Mouse (Mus musculus): ENCODE results near the gene Ino80. TPM values are rescaled to one million over a fixed set of nuclear protein-coding genes. Genes with fewer than 3 reads are reported as not detected.

The Ino80 gene
- polyA plus RNA-seq, 1 experiment from 2014 or later: 4.0 TPM

- Histone ChIP-seq H3K9ac (no peak overlapping the region), H3K9me3 (no peaks in the 10 kb centered on the region), H3K27me3 (replicated peaks) (0 out of 2 replicates have a peak, but pooled peaks cover under 1% of the 10 kb centered on the region), H3K4me2 (no peak overlapping the region), H3K27ac (no peak overlapping the region), H3K4me3 (replicated peaks) (no peak overlapping the region), H3K36me3 (no peaks in the 10 kb centered on the region), H3K4me1 (no peaks in the 10 kb centered on the region)
- no peak for ATAC-seq (ENCODE audit: insufficient read depth, low FRiP score, low read depth)
- WGBS: 30% methylated on average over 6 of the region's 6 CpGs
Measured at GRCm38 (mm10) chr2:119344537-119345138, 132.8 kb downstream of the Ino80 start.

- Histone ChIP-seq H3K4me2 (peak overlapping the region; percentile 90), H3K4me1 (peaks cover 9% of the 10 kb centered on the region), H3K36me3 (no peaks in the 10 kb centered on the region), H3K27ac (peak overlapping the region; percentile 59), H3K9me3 (no peaks in the 10 kb centered on the region), H3K27me3 (replicated peaks) (no peaks in the 10 kb centered on the region), H3K4me3 (replicated peaks) (peak overlapping the region; percentile 51), H3K9ac (peak overlapping the region; percentile 46; the same call in 1 of the 2 replicates)
- peak; percentile 85 for ATAC-seq (ENCODE audit: insufficient read depth, low FRiP score, low read depth)
- WGBS: 7% methylated on average over 60 of the region's 60 CpGs
Measured at GRCm38 (mm10) chr2:119337425-119338265, 139.8 kb downstream of the Ino80 start.

GRCm38 (mm10) chr2:119336470-119336869 lies 141.0 kb downstream of the Ino80 start:
- Histone ChIP-seq H3K9ac (no peak overlapping the region), H3K9me3 (no peaks in the 10 kb centered on the region), H3K27me3 (replicated peaks) (no peaks in the 10 kb centered on the region), H3K4me2 (no peak overlapping the region), H3K4me3 (replicated peaks) (no peak overlapping the region), H3K27ac (peak overlapping the region; percentile 10; the same call in 1 of the 2 replicates), H3K36me3 (no peaks in the 10 kb centered on the region), H3K4me1 (peaks cover 9% of the 10 kb centered on the region)
- 66% methylated on average over 10 of the region's 10 CpGs for whole genome bisulfite sequencing
- no peak for ATAC-seq (ENCODE audit: insufficient read depth, low FRiP score, low read depth)

- 78% methylated on average over 2 of the region's 2 CpGs for WGBS
- Histone ChIP-seq H3K4me1 (peaks cover 9% of the 10 kb centered on the region), H3K36me3 (no peaks in the 10 kb centered on the region), H3K4me3 (replicated peaks) (no peak overlapping the region), H3K27me3 (replicated peaks) (no peaks in the 10 kb centered on the region), H3K4me2 (no peak overlapping the region), H3K9me3 (no peaks in the 10 kb centered on the region), H3K27ac (peak overlapping the region; percentile 10; the same call in 1 of the 2 replicates), H3K9ac (no peak overlapping the region)
- ATAC-seq (ENCODE audit: insufficient read depth, low FRiP score, low read depth): no peak
Measured at GRCm38 (mm10) chr2:119336002-119336401, 141.5 kb downstream of the Ino80 start.

- ATAC-seq (ENCODE audit: insufficient read depth, low FRiP score, low read depth): no peak
- Histone ChIP-seq H3K4me1 (peaks cover 9% of the 10 kb centered on the region), H3K36me3 (no peaks in the 10 kb centered on the region), H3K27me3 (replicated peaks) (0 out of 2 replicates have a peak, but pooled peaks cover 3% of the 10 kb centered on the region), H3K9ac (no peak overlapping the region), H3K27ac (no peak overlapping the region), H3K4me3 (replicated peaks) (no peak overlapping the region), H3K4me2 (no peak overlapping the region), H3K9me3 (no peaks in the 10 kb centered on the region)
- WGBS: 79% methylated on average over 1 of the region's 1 CpGs
Measured at GRCm38 (mm10) chr2:119335535-119335934, 142.0 kb downstream of the Ino80 start.

GRCm38 (mm10) chr2:119334964-119335525 lies 142.4 kb downstream of the Ino80 start:
- Histone ChIP-seq H3K27me3 (replicated peaks) (0 out of 2 replicates have a peak, but pooled peaks cover 4% of the 10 kb centered on the region), H3K36me3 (no peaks in the 10 kb centered on the region), H3K9me3 (no peaks in the 10 kb centered on the region), H3K9ac (no peak overlapping the region), H3K4me1 (peaks cover 9% of the 10 kb centered on the region), H3K4me3 (replicated peaks) (no peak overlapping the region), H3K27ac (no peak overlapping the region), H3K4me2 (no peak overlapping the region)
- ATAC-seq (ENCODE audit: insufficient read depth, low FRiP score, low read depth): no peak
- WGBS: 80% methylated on average over 7 of the region's 7 CpGs

GRCm38 (mm10) chr2:119334135-119334534 lies 143.4 kb downstream of the Ino80 start:
- WGBS: 45% methylated on average over 1 of the region's 1 CpGs
- Histone ChIP-seq H3K4me2 (no peak overlapping the region), H3K9me3 (no peaks in the 10 kb centered on the region), H3K9ac (no peak overlapping the region), H3K4me3 (replicated peaks) (no peak overlapping the region), H3K27me3 (replicated peaks) (0 out of 2 replicates have a peak, but pooled peaks cover 4% of the 10 kb centered on the region), H3K27ac (no peak overlapping the region), H3K4me1 (peaks cover 9% of the 10 kb centered on the region), H3K36me3 (no peaks in the 10 kb centered on the region)
- no peak for ATAC-seq (ENCODE audit: insufficient read depth, low FRiP score, low read depth)

GRCm38 (mm10) chr2:119332177-119332661 lies 145.3 kb downstream of the Ino80 start:
- no peaks in the 10 kb centered on the region for H3K9me3 ChIP-seq
- H3K4me1 ChIP-seq: peaks cover 2% of the 10 kb centered on the region; the same call in 1 of the 2 replicates
- no peak overlapping the region for H3K4me2 ChIP-seq
- H3K4me3 ChIP-seq (replicated peaks): no peak overlapping the region
- WGBS: 73% methylated on average over 24 of the region's 24 CpGs
- ATAC-seq (ENCODE audit: insufficient read depth, low FRiP score, low read depth): no peak
- no peaks in the 10 kb centered on the region for H3K36me3 ChIP-seq
- H3K27ac ChIP-seq: no peak overlapping the region
- peaks cover 17% of the 10 kb centered on the region for H3K27me3 ChIP-seq (replicated peaks)
- H3K9ac ChIP-seq: no peak overlapping the region

- Histone ChIP-seq H3K9ac (no peak overlapping the region), H3K36me3 (no peaks in the 10 kb centered on the region), H3K4me1 (peaks cover 15% of the 10 kb centered on the region), H3K27me3 (replicated peaks) (peaks cover 31% of the 10 kb centered on the region), H3K9me3 (no peaks in the 10 kb centered on the region), H3K4me2 (no peak overlapping the region), H3K4me3 (replicated peaks) (no peak overlapping the region), H3K27ac (no peak overlapping the region)
- WGBS: 89% methylated on average over 8 of the region's 8 CpGs
- no peak for ATAC-seq (ENCODE audit: insufficient read depth, low FRiP score, low read depth)
Measured at GRCm38 (mm10) chr2:119330795-119331194, 146.7 kb downstream of the Ino80 start.

GRCm38 (mm10) chr2:119329123-119329817 lies 148.2 kb downstream of the Ino80 start:
- peak; percentile 70 for ATAC-seq (ENCODE audit: insufficient read depth, low FRiP score, low read depth)
- H3K27ac ChIP-seq: peak overlapping the region; percentile 74

GRCm38 (mm10) chr2:119328546-119328945 lies 148.9 kb downstream of the Ino80 start:
- Histone ChIP-seq H3K9me3 (no peaks in the 10 kb centered on the region), H3K4me2 (peak overlapping the region; percentile 96), H3K9ac (no peak overlapping the region), H3K4me1 (peaks cover 35% of the 10 kb centered on the region), H3K36me3 (no peaks in the 10 kb centered on the region), H3K27me3 (replicated peaks) (peaks cover 50% of the 10 kb centered on the region), H3K27ac (peak overlapping the region; percentile 57), H3K4me3 (replicated peaks) (peak overlapping the region; percentile 52; the same call in 1 of the 2 replicates)
- 33% methylated on average over 5 of the region's 5 CpGs for WGBS
- ATAC-seq (ENCODE audit: insufficient read depth, low FRiP score, low read depth): no peak

More at GRCm38 (mm10) chr2:119329123-119329817, 148.2 kb downstream of the Ino80 start:
- whole genome bisulfite sequencing: 49% methylated on average over 3 of the region's 3 CpGs
- peaks cover 44% of the 10 kb centered on the region for H3K27me3 ChIP-seq (replicated peaks)
- peak overlapping the region; percentile 96 for H3K4me2 ChIP-seq
- no peaks in the 10 kb centered on the region for H3K36me3 ChIP-seq
- H3K4me1 ChIP-seq: peaks cover 29% of the 10 kb centered on the region
- no peaks in the 10 kb centered on the region for H3K9me3 ChIP-seq
- no peak overlapping the region for H3K4me3 ChIP-seq (replicated peaks)
- H3K9ac ChIP-seq: no peak overlapping the region
